Mouse (Mus musculus): Measurements from ENCODE around the gene Rhox7a. TPM values are rescaled to one million over a fixed set of nuclear protein-coding genes. Genes with fewer than 3 reads are reported as not detected.
"Not testable (repeated sequence)": the region's sequence is repeated elsewhere in the genome, so short reads cannot be mapped to it uniquely, and the experiment has no call there.

Gene Rhox7a
- not detected in 2 replicates for polyA plus RNA-seq (2014; fragmentation: Nextera tagmentation; extraction: Ambion mirVana)

DNA sequence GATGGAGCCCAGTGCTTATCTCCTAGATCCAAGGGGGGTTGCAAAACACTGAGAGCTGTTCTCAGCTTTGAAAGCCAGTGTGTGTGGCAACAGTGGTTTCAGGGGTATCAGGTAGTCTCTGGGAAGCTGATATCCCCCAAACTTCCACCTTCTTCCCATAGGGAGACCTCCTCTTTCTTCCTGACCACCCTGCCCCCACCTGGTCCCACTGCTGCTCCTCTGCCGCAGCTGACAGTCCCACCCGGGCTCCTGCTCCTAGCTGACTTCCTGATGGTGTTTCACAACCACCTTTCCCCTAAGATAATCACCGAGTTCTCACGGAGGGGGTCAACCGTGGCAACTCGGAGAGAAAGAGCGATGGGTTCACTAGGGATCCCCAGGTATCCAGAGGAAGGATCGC, at the start of gene Rhox7a:
TSS of gene Rhox7a (plus strand) at position 301 of the 400 bp plus-strand sequence.
- not testable (repeated sequence) for H3K27ac ChIP-seq (ENCODE audit: low read depth, low read length); H3K4me1 ChIP-seq (ENCODE audit: control insufficient read depth, insufficient read depth, low read length); H3K9me3 ChIP-seq (ENCODE audit: control insufficient read depth, low read length); H3K27me3 ChIP-seq (ENCODE audit: control insufficient read depth, insufficient read depth, low read length); H3K36me3 ChIP-seq (ENCODE audit: control insufficient read depth, insufficient read depth, low read length); H3K4me3 ChIP-seq (ENCODE audit: low read depth, low read length); ATAC-seq (ENCODE audit: low read depth); H3K9ac ChIP-seq (replicated peaks; ENCODE audit: low read depth, low read length); H3K4me2 ChIP-seq (ENCODE audit: low read depth, low read length)
- 87% methylated on average over 8 of the region's 8 CpGs for WGBS

DNA sequence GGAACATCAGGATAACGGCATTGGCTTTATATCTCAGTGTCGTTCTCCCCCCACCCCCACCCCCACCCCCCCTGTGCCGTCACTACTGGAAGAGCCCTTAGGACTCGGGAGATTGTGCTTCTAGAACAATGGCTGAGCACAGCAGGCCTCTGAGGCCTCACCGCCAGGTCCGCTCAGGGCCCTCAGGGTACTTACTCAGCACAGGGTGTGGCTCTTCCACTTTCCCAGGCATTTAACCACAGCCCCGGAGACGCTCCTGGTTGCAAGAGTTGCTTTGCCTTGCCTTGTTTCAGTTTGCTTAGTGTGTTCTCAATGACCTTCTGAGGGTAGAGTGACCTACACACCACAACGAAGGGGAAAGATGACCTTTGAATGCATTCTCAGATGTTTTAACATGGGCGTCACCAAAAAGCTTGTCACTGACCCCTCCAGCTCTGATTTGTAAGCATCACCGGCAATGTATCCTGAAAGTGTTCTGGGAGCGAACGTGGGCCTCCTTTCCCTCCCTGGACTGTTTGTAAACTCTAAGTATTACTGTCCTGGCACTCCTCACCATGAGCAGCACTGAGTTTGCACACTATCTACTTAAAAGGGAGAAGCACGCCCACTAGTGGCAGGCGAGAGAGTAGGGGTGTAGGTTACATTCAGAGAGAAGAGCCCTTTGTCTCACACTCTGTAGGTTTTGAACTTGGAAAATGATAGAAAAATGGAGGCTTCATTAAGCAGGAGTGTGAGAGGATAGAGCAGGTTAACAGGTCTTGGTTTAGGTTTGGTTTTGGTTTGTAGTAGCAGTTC, 24.0 kb upstream of the Rhox7a start:
- no peak for ATAC-seq (ENCODE audit: low read depth)
- no peaks in the 10 kb centered on the region for H3K36me3 ChIP-seq (ENCODE audit: control insufficient read depth, insufficient read depth, low read length)
- 85% methylated on average over 15 of the region's 15 CpGs for WGBS

DNA sequence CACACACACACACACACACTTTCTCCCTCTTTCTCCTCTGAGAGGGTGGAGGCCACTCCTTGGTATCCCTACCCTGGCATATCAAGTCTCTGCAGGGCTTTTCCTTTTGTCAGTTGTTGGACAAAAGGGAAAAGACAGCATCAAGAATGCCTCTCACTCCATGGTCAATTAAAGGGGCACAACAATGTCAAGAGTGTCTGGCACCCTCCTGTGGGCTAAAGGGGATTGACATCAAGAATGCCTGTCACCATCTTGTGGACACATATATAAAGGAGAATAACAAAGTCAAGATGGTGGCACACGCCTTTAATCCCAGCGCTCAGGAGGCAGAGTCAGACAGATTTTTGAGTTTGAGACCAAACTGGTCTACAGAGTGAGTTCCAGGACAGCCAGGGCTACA, 22.1 kb upstream of the Rhox7a start:
- no peaks in the 10 kb centered on the region for H3K27me3 ChIP-seq (ENCODE audit: control insufficient read depth, insufficient read depth, low read length)
- WGBS = 82% methylated on average over 2 of the region's 2 CpGs
- H3K4me2 ChIP-seq (ENCODE audit: low read depth, low read length) = no peak overlapping the region
- no peaks in the 10 kb centered on the region for H3K36me3 ChIP-seq (ENCODE audit: control insufficient read depth, insufficient read depth, low read length)
- no peak overlapping the region for H3K27ac ChIP-seq (ENCODE audit: low read depth, low read length)
- H3K4me1 ChIP-seq (ENCODE audit: control insufficient read depth, insufficient read depth, low read length) = no peaks in the 10 kb centered on the region
- no peak overlapping the region for H3K4me3 ChIP-seq (ENCODE audit: low read depth, low read length)
- H3K9ac ChIP-seq (replicated peaks; ENCODE audit: low read depth, low read length) = no peak overlapping the region
- H3K9me3 ChIP-seq (ENCODE audit: control insufficient read depth, low read length) = no peaks in the 10 kb centered on the region
- no peak for ATAC-seq (ENCODE audit: low read depth)

More for the DNA sequence above, 24.0 kb upstream of the Rhox7a start:
- Histone ChIP-seq H3K4me1 (ENCODE audit: control insufficient read depth, insufficient read depth, low read length) (no peaks in the 10 kb centered on the region), H3K27ac (ENCODE audit: low read depth, low read length) (no peak overlapping the region), H3K9me3 (ENCODE audit: control insufficient read depth, low read length) (no peaks in the 10 kb centered on the region), H3K9ac (replicated peaks; ENCODE audit: low read depth, low read length) (no peak overlapping the region), H3K4me3 (ENCODE audit: low read depth, low read length) (no peak overlapping the region), H3K4me2 (ENCODE audit: low read depth, low read length) (no peak overlapping the region), H3K27me3 (ENCODE audit: control insufficient read depth, insufficient read depth, low read length) (no peaks in the 10 kb centered on the region)

DNA sequence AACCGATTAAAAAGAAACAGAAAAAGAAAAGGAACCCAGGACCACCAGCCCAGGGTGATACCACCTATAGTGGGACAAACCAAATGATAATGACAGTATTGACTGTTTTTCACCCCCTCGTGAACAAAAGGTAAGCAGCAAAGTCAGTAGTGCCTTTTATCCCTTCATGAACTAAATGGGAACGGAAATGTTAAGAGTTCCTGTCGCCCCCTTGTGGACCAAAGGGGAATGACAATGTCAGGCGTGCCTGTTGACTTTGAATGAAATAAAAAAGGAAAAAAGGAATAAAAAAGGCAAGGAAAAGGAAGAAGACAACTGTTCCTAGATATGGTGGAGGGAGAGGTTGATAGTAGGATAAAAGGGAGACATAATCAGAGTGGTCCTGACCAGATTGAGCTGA, 20.3 kb upstream of the Rhox7a start:
- ATAC-seq (ENCODE audit: low read depth) = no peak
- 30% methylated on average over 5 of the region's 5 CpGs for WGBS
- no peaks in the 10 kb centered on the region for H3K36me3 ChIP-seq (ENCODE audit: control insufficient read depth, insufficient read depth, low read length)
- no peak overlapping the region for H3K4me2 ChIP-seq (ENCODE audit: low read depth, low read length)
- H3K4me3 ChIP-seq (ENCODE audit: low read depth, low read length) = no peak overlapping the region
- no peaks in the 10 kb centered on the region for H3K9me3 ChIP-seq (ENCODE audit: control insufficient read depth, low read length)
- no peak overlapping the region for H3K27ac ChIP-seq (ENCODE audit: low read depth, low read length)
- H3K27me3 ChIP-seq (ENCODE audit: control insufficient read depth, insufficient read depth, low read length) = no peaks in the 10 kb centered on the region
- no peak overlapping the region for H3K9ac ChIP-seq (replicated peaks; ENCODE audit: low read depth, low read length)
- H3K4me1 ChIP-seq (ENCODE audit: control insufficient read depth, insufficient read depth, low read length) = no peaks in the 10 kb centered on the region

DNA sequence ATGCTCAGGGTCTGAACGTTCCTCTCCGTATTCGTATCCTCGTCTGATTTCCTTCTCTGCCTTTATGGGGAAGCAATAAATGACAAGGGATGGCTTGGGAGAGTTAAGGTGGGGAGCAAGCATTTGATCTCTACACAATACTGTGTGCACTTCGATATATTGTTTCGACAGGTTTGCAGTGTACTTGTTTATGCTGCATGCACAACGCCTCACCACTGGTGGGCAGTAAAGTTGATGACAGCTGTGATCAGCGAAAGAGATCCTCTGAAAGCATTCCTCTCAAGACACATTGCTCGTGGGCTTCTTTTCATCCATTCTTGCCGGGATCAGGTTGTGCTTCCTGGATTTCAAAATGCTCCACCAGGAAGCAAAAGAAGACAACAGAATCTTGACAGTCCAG, 15.8 kb upstream of the Rhox7a start:
- no peak overlapping the region for H3K4me3 ChIP-seq (ENCODE audit: low read depth, low read length)
- no peak overlapping the region for H3K4me2 ChIP-seq (ENCODE audit: low read depth, low read length)
- no peak overlapping the region for H3K9ac ChIP-seq (replicated peaks; ENCODE audit: low read depth, low read length)
- no peaks in the 10 kb centered on the region for H3K9me3 ChIP-seq (ENCODE audit: control insufficient read depth, low read length)
- 72% methylated on average over 10 of the region's 10 CpGs for WGBS
- no peaks in the 10 kb centered on the region for H3K4me1 ChIP-seq (ENCODE audit: control insufficient read depth, insufficient read depth, low read length)
- H3K27me3 ChIP-seq (ENCODE audit: control insufficient read depth, insufficient read depth, low read length) = no peaks in the 10 kb centered on the region
- H3K27ac ChIP-seq (ENCODE audit: low read depth, low read length) = no peak overlapping the region
- no peaks in the 10 kb centered on the region for H3K36me3 ChIP-seq (ENCODE audit: control insufficient read depth, insufficient read depth, low read length)
- no peak for ATAC-seq (ENCODE audit: low read depth)

DNA sequence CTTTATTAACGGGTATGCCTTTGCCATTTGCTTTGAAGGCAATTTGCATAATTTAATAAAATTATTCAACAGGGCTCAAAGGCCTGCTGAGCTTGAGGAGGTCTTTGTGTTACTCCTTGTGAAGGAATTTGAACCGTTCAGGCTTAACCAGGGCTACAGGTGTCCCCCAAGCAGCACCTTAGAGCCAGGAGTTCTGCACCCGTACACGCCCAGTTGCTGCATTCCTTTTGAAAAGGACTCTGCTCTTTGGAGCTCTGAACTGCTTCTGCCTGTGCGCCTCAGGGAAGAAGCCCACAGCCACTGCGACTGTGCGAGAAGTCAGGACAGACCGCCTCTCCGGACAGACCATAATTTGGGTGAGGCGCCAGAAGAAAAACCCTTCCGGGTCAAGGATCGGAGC, 4.9 kb upstream of the Rhox7a start, which contains the start of gene Rhox6:
TSS of gene Rhox6 (plus strand) at position 301 of the 400 bp plus-strand sequence.
- not testable (repeated sequence) for H3K36me3 ChIP-seq (ENCODE audit: control insufficient read depth, insufficient read depth, low read length); H3K4me1 ChIP-seq (ENCODE audit: control insufficient read depth, insufficient read depth, low read length); H3K9ac ChIP-seq (replicated peaks; ENCODE audit: low read depth, low read length); ATAC-seq (ENCODE audit: low read depth); H3K9me3 ChIP-seq (ENCODE audit: control insufficient read depth, low read length); H3K4me2 ChIP-seq (ENCODE audit: low read depth, low read length); H3K4me3 ChIP-seq (ENCODE audit: low read depth, low read length); H3K27me3 ChIP-seq (ENCODE audit: control insufficient read depth, insufficient read depth, low read length); H3K27ac ChIP-seq (ENCODE audit: low read depth, low read length)
- WGBS = 92% methylated on average over 4 of the region's 12 CpGs

DNA sequence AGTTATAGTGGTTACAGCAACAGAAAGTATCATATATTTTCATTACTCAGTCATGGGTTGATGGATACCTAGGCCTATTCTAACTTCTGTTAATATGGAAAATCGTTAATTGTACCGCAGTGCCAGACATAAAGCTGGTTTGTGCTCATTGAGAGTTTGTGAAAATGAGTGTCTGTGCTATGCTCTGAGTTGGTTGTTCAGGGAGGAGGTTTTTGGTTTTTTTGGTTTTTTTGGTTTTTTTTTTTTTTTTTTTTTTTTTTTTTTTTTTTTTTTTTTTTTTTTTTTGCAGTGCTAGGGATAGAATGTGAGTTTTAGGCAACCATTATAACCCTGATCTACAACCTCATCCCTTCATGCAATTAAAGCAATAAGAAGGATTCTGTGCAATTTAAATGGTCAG, 40.2 kb downstream of the Rhox7a start:
- WGBS = 94% methylated on average over 2 of the region's 2 CpGs
- no peaks in the 10 kb centered on the region for H3K36me3 ChIP-seq (ENCODE audit: control insufficient read depth, insufficient read depth, low read length)
- no peak overlapping the region for H3K27ac ChIP-seq (ENCODE audit: low read depth, low read length)
- H3K27me3 ChIP-seq (ENCODE audit: control insufficient read depth, insufficient read depth, low read length) = no peaks in the 10 kb centered on the region
- H3K9me3 ChIP-seq (ENCODE audit: control insufficient read depth, low read length) = no peaks in the 10 kb centered on the region
- H3K9ac ChIP-seq (replicated peaks; ENCODE audit: low read depth, low read length) = no peak overlapping the region
- no peaks in the 10 kb centered on the region for H3K4me1 ChIP-seq (ENCODE audit: control insufficient read depth, insufficient read depth, low read length)
- H3K4me2 ChIP-seq (ENCODE audit: low read depth, low read length) = no peak overlapping the region
- no peak for ATAC-seq (ENCODE audit: low read depth)
- H3K4me3 ChIP-seq (ENCODE audit: low read depth, low read length) = no peak overlapping the region

DNA sequence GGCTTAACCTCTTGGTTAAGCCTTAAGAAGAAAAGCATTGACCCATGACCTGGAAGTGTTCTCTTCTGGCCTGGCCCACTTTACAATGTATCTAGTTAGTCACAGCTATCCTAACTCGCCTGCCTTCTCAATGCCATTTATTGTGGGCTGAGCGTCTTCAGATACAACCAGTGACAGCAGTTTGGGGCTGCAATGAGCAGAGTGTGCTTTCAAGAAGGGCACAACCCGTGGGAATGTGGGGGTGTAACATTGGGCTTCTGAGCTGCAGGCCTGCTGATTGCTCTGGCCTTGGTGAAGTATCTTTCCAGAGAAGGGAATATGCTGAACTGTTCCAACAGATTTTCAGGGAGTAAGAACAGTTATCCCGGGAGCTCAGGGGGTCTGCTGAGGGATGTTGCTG, 47.4 kb downstream of the Rhox7a start, which contains the start of gene Rhox8:
TSS of gene Rhox8 (minus strand) at position 101 of the 400 bp plus-strand sequence.
- Histone ChIP-seq H3K4me1 (ENCODE audit: control insufficient read depth, insufficient read depth, low read length) (no peaks in the 10 kb centered on the region), H3K9ac (replicated peaks; ENCODE audit: low read depth, low read length) (no peak within 1 kb of the TSS), H3K4me2 (ENCODE audit: low read depth, low read length) (no peak within 1 kb of the TSS), H3K9me3 (ENCODE audit: control insufficient read depth, low read length) (no peaks in the 10 kb centered on the region), H3K4me3 (ENCODE audit: low read depth, low read length) (no peak within 1 kb of the TSS), H3K27ac (ENCODE audit: low read depth, low read length) (no peak within 1 kb of the TSS), H3K27me3 (ENCODE audit: control insufficient read depth, insufficient read depth, low read length) (no peaks in the 10 kb centered on the region), H3K36me3 (ENCODE audit: control insufficient read depth, insufficient read depth, low read length) (no peaks in the 10 kb centered on the region)
- ATAC-seq (ENCODE audit: low read depth) = no peak
- 67% methylated on average over 4 of the region's 4 CpGs for WGBS

Measured in neural tube, embryonic 14.5 days (tissue).